Mouse (Mus musculus) spleen, adult 12 weeks (tissue): ENCODE results near the gene Lag3.
A peak's percentile ranks its signal among the peaks of the same experiment; 100 is the strongest.
"Not testable (repeated sequence)": the region's sequence is repeated elsewhere in the genome, so short reads cannot be mapped to it uniquely, and the experiment has no call there.

Experiments used
- DNase-seq: peaks from one replicate; pipeline ENCODE4 v3.0.0; 2022; ENCODE audit warnings: low spot score

Gene Lag3

DNA sequence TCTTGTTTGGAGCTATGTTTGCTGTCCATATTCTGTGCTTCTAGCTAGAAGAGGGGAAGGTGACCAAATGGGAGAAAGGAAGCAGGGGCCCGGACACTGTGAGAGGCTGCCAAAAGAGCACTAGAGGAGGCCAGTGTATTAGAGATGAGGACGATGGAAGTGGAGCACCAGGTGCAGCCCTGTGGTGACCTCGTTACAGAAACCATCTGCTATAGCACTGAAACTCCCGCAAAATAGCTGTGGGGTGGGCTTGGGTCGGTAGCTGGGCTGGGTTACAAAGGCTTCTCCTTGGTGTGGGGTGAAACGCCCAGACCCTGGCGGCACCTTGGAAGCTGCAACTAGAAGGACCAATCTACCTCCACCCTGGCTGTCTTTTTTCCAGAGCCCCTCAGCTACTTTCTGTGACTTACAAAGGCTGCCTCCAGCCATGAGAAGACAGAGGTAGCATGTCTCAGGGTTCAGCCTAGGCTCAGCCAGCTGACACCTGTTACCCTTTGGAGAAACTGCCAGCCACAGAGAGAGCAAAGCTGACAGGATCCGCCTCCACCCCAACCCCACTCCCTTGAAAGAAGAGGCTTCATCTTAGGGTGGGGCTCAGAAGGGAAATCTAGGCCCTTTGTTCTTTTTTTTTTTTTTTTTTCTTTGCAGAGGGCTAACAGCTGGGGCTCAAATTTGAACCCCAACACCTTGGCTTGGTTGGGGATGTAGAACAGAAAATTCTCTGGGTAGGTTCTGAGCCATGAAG, 11.3 kb downstream of the Lag3 start:
- no peak for DNase-seq

GRCm38 (mm10) chr6:124898359-124898758, 13.1 kb downstream of the Lag3 start:
- DNase-seq = no peak

GRCm38 (mm10) chr6:124894113-124894512, 17.4 kb downstream of the Lag3 start:
- not testable (repeated sequence) for DNase-seq

DNA sequence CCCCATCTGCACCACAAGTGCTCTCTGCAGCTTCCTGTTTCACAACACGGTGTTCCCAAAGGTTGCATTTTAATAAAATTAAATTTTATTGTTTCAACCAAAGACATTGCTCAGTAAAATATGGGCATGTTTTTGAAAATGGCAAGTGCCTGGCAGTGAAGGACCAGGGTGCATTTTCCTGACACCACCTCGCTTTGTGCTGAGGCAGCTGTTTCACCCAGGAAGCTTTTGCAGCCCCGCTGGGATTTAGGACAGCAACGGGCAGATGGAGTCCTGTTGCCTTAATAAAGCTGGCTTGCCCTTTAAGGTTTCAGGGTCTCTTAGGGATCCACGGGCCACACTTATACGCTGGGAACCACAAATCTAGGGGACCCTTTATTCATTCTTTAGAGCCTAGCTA, 20.5 kb downstream of the Lag3 start:
- DNase-seq = no peak

GRCm38 (mm10) chr6:124888555-124889125, 22.9 kb downstream of the Lag3 start:
- no peak for DNase-seq

- DNase-seq = no peak
These were observed 23.5 kb downstream of the Lag3 start, which contains the start of gene Cd4 for GRCm38 (mm10) chr6:124887986-124888385. Gene Cd4 (minus strand): TSS chr6:124888221.

DNA sequence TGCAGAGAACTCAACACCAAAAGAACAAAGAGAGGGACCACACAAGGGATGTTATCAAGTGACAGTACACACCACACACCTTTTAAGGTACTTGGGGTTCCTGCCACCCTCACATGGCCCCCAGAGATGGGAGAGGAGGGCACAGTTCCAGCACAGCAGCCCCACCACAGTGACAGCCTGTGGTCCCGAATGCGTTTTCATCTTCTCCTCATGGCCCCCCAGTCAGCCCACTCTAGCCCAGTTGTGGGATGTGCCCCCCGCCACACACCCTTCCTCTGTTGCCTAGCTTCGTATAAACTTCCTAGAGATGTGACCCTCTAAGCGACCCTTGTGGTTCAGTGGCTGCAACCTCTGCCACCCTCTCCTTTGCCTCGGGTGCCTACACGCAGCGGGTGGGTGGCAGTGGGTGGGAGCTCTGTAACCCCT, 25.5 kb downstream of the Lag3 start:
- no peak for DNase-seq

DNA sequence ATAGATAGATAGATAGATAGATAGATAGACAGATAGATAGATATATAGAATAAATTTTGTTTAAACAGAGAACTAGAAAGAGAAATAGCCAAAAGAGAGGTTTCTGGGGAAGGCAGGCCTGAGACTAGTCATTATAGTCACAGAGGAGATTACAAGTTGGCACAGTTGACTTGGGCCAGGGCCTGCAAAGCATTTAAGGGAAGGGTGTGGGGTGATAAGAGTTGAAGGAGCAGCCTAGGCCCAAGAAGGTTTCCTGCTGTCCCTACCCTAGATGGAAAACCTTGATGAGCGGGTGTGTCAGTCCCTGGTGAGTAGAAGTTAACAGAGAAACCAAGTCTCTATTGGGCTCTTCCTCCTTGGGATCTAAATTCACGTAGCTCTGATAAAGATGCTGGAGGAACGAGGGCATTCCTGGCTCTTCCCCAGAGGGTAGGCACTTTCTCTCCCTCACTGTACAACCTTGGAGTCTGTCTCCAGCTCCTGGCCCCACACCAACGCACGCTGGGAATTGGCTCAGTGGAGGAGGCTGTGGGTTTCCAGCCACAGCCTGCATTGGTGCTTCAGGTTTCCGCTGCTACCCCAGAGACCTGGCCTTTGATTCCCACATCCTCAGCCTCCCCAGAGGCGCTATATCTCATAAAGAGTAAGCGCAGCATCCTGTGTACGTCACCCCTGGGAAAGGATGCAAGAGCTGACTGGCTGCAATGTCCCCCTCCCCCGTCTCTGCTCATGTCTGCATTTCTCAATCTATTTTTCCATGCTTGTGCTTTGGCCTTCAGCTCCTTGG, 26.6 kb downstream of the Lag3 start:
- DNase-seq = no peak

DNA sequence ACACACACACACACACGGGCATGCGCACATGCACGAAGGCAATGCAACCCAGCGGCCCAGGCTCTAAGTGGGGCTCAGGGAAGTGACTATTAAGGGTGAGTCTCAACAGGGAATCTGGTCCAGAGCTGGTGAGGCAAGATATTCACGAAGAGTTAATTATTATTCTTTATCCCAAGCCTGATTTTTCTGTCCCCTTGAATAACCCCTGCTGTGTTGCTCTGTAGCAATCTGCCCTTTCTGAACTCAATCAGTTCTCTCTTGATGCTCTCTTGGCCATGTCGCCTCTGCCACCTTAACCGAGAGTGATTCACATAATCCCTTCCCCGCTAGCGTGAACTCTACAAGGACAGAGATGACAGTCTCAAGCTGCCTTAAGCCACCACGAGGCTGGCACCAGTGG, 28.2 kb downstream of the Lag3 start:
- DNase-seq = no peak

DNA sequence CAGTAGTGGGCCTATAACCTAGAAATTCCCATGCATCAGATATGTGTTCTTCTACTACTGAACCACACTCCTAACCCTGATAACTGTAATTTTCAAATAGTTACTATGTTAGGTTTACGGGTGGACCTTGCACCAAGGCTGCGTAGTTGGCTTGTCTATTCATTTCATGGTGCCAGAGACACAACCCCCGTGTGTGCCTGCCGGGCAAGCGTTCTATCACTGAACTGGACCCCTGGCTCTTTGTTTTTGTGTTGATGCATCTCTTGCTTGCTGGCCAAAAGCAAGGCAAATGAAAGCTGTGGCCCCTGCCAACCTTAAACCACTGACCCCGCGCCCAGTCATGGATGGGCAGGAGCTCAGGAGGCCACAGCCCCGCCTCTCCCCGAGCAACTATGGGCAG, 29.7 kb downstream of the Lag3 start:
- no peak for DNase-seq

DNA sequence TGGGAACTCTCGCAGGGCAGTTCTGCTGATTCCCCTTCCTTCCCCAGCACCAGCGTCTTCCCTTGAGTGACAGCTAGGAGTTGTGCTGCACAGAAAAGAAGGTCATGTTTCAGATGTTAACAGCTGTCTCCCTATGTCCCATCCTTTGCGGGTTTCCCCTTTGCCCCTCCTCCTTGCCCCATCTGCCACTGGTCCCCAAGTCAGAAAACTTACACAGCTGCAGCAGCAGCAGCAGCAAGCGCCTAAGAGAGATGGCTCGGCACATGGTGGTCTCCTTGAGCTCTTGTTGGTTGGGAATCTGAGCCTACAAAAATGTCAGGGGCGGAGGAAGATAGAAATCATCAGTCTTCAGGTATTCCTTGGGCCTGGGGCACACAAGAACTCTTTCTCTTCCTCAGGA, 32.1 kb downstream of the Lag3 start:
- DNase-seq = no peak

- no peak for DNase-seq
These were observed 37.2 kb downstream of the Lag3 start for GRCm38 (mm10) chr6:124874348-124874747.

- DNase-seq = no peak
These were observed 44.9 kb downstream of the Lag3 start for GRCm38 (mm10) chr6:124866560-124866959.

GRCm38 (mm10) chr6:124865766-124866362, 45.6 kb downstream of the Lag3 start:
- DNase-seq = no peak

- DNase-seq = no peak
These were observed 47.7 kb downstream of the Lag3 start, which contains the start of gene Gpr162 for GRCm38 (mm10) chr6:124863658-124864298. Gene Gpr162 (minus strand): TSS chr6:124863983.

- DNase-seq = no peak
These were observed 48.3 kb downstream of the Lag3 start for GRCm38 (mm10) chr6:124863125-124863657.

GRCm38 (mm10) chr6:124862406-124863124, 48.9 kb downstream of the Lag3 start:
- no peak for DNase-seq

DNA sequence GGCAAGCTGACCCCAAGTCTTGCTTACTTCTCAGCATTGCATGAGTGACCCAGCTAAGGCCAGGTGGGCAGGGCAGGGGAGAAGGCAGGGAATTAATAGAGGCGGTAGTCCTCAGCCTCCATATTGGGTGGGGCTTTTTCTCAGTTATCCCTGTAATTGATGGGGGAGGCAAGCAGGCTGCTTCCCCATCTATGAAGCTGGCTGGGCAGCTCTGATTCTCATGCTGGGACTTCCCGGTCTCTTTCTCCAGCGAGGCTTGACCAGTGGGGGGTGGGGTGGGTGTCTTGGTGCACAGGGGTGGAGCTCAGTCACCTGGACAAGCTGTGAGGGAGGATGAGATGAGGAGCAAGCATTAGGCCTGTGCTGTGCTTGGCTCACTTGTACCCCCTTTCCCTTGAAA, 49.7 kb downstream of the Lag3 start:
- DNase-seq = no peak

- DNase-seq = no peak
These were observed 50.2 kb downstream of the Lag3 start for GRCm38 (mm10) chr6:124861266-124861665.

DNA sequence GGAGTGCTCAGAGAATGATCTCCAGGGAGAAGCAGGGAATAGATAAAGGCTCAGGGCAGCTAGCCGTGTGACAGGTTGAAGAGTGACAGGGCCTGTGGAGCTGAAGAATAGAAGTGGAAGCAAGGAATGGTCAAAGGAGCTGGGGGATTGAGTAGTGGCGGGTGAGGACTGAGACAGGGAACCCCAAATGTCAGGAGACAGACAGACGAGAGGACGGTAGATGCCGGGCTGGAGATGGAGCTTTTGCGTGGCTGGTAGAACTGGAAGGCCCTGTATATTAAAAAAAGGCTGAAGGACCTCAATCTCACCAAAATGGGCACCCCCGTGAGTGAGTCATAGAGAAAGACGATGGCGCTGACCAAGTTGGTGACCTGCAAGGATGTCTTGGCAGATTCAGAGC, 51.0 kb downstream of the Lag3 start:
- no peak for DNase-seq

DNA sequence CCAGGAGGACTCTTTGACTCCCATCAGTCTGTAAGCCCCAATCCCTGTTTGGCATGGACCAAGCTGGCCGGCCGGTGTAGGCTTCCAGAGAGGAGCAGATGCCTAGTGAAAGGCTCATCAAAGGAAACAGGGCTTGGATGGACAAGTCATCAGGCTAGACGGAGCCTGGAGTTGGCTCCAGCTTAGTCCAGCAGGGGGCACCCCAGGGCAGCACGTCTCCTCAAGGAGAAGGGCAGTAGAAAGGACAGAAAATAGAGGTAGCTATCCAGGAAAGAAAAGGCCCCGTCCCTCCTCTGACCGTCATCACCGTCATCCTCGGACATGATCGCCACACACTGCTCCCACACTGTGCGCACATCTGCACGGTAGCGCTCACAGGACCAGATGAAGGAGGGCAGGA, 51.8 kb downstream of the Lag3 start:
- peak; percentile 63 for DNase-seq
